Mouse (Mus musculus): Measurements from ENCODE around the gene Gm20388. TPM values are rescaled to one million over a fixed set of nuclear protein-coding genes. Genes with fewer than 3 reads are reported as not detected.

The Gm20388 gene
- polyA plus RNA-seq, 2 experiments: 8.5 TPM; not detected in 1

- Histone ChIP-seq H3K27me3 (ENCODE audit: control insufficient read depth, insufficient read depth, low read length) (no peaks in the 10 kb centered on the region), H3K4me2 (ENCODE audit: low read depth) (peak overlapping the region; percentile 28), H3K9ac (replicated peaks) (peak overlapping the region; percentile 25; the same call in 1 of the 2 replicates), H3K4me3 (ENCODE audit: insufficient read depth in 1 of 2, low read depth in 2 of 2, low read length in 2 of 2) (no peak overlapping the region), H3K9me3 (ENCODE audit: control insufficient read depth, low read length) (no peaks in the 10 kb centered on the region), H3K4me1 (replicated peaks; ENCODE audit: control insufficient read depth in 2 of 2, insufficient read depth in 2 of 2, low read length in 1 of 2) (peaks cover 95 to 98% of the 10 kb centered on the region in 2 experiments), H3K27ac (peak overlapping the region; percentile 27), H3K36me3 (replicated peaks; ENCODE audit: control insufficient read depth, insufficient read depth, low read depth) (peaks cover 31% of the 10 kb centered on the region)
- ATAC-seq (ENCODE audit: insufficient read depth) (no peak), DNase-seq (ENCODE audit: low read depth in 3 of 3, low spot score in 3 of 3) (no peak)
- WGBS (ENCODE audit: insufficient replicate concordance): 40% methylated on average over 16 of the region's 16 CpGs
- TF ChIP-seq CTCF (IDR thresholded peaks at IDR 0.05; ENCODE audit: low read depth) (no peak), EP300 (IDR thresholded peaks at IDR 0.05; ENCODE audit: low read depth) (no peak)
Observed at GRCm38 (mm10) chr8:122299581-122300254, 2389.1 kb downstream of the Gm20388 start.

- whole genome bisulfite sequencing (ENCODE audit: insufficient replicate concordance): 70% methylated on average over 13 of the region's 13 CpGs
- Histone ChIP-seq H3K4me3 (ENCODE audit: insufficient read depth in 1 of 2, low read depth in 2 of 2, low read length in 2 of 2) (no peak overlapping the region), H3K9me3 (ENCODE audit: control insufficient read depth, low read length) (no peaks in the 10 kb centered on the region), H3K4me1 (replicated peaks; ENCODE audit: control insufficient read depth in 2 of 2, insufficient read depth in 2 of 2, low read length in 1 of 2) (peaks cover 93 to 98% of the 10 kb centered on the region in 2 experiments), H3K27ac (peak overlapping the region; percentile 63), H3K36me3 (replicated peaks; ENCODE audit: control insufficient read depth, insufficient read depth, low read depth) (peaks cover 41% of the 10 kb centered on the region), H3K27me3 (ENCODE audit: control insufficient read depth, insufficient read depth, low read length) (no peaks in the 10 kb centered on the region), H3K9ac (replicated peaks) (no peak overlapping the region; the same call in 1 of the 2 replicates), H3K4me2 (ENCODE audit: low read depth) (peak overlapping the region; percentile 11; the same call in 1 of the 2 replicates)
- ATAC-seq (ENCODE audit: insufficient read depth) (no peak), DNase-seq (ENCODE audit: low read depth in 3 of 3, low spot score in 3 of 3) (no peak)
- TF ChIP-seq EP300 (IDR thresholded peaks at IDR 0.05; ENCODE audit: low read depth) (no peak), CTCF (IDR thresholded peaks at IDR 0.05; ENCODE audit: low read depth) (no peak)
Observed at GRCm38 (mm10) chr8:122301081-122301480, 2390.4 kb downstream of the Gm20388 start.

- DNase-seq (ENCODE audit: low read depth in 3 of 3, low spot score in 3 of 3): no peak
- peak; percentile 61 for ATAC-seq (ENCODE audit: insufficient read depth)
- H3K27me3 ChIP-seq (ENCODE audit: control insufficient read depth, insufficient read depth, low read length): no peaks in the 10 kb centered on the region
- H3K4me1 ChIP-seq (replicated peaks; ENCODE audit: control insufficient read depth in 2 of 2, insufficient read depth in 2 of 2, low read length in 1 of 2): peaks cover 93 to 98% of the 10 kb centered on the region in 2 experiments
- no peak overlapping the region for H3K4me3 ChIP-seq (ENCODE audit: insufficient read depth in 1 of 2, low read depth in 2 of 2, low read length in 2 of 2)
- peak overlapping the region; percentile 11 for H3K4me2 ChIP-seq (ENCODE audit: low read depth)
- peak overlapping the region; percentile 31 for H3K9ac ChIP-seq (replicated peaks)
- H3K27ac ChIP-seq: peak overlapping the region; percentile 63
- peaks cover 47% of the 10 kb centered on the region for H3K36me3 ChIP-seq (replicated peaks; ENCODE audit: control insufficient read depth, insufficient read depth, low read depth)
- 17% methylated on average over 5 of the region's 5 CpGs for whole genome bisulfite sequencing (ENCODE audit: insufficient replicate concordance)
- TF ChIP-seq CTCF (IDR thresholded peaks at IDR 0.05; ENCODE audit: low read depth): no peak
- TF ChIP-seq EP300 (IDR thresholded peaks at IDR 0.05; ENCODE audit: low read depth): peak; percentile 74
- H3K9me3 ChIP-seq (ENCODE audit: control insufficient read depth, low read length): no peaks in the 10 kb centered on the region
Observed at GRCm38 (mm10) chr8:122301866-122302265, 2391.2 kb downstream of the Gm20388 start.

GRCm38 (mm10) chr8:122303451-122303850 is 2392.8 kb downstream of the Gm20388 start:
- no peak for DNase-seq (ENCODE audit: low read depth in 3 of 3, low spot score in 3 of 3)
- Histone ChIP-seq H3K27me3 (ENCODE audit: control insufficient read depth, insufficient read depth, low read length) (no peaks in the 10 kb centered on the region), H3K36me3 (replicated peaks; ENCODE audit: control insufficient read depth, insufficient read depth, low read depth) (peaks cover 54% of the 10 kb centered on the region), H3K4me1 (replicated peaks; ENCODE audit: control insufficient read depth in 2 of 2, insufficient read depth in 2 of 2, low read length in 1 of 2) (peaks cover 93 to 98% of the 10 kb centered on the region in 2 experiments), H3K9ac (replicated peaks) (peak overlapping the region; percentile 4), H3K4me2 (ENCODE audit: low read depth) (peak overlapping the region; percentile 21; the same call in 1 of the 2 replicates), H3K27ac (peak overlapping the region; percentile 6), H3K4me3 (ENCODE audit: insufficient read depth in 1 of 2, low read depth in 2 of 2, low read length in 2 of 2) (no peak overlapping the region), H3K9me3 (ENCODE audit: control insufficient read depth, low read length) (no peaks in the 10 kb centered on the region)
- WGBS (ENCODE audit: insufficient replicate concordance): 27% methylated on average over 6 of the region's 6 CpGs
- no peak for TF ChIP-seq CTCF (IDR thresholded peaks at IDR 0.05; ENCODE audit: low read depth)
- TF ChIP-seq EP300 (IDR thresholded peaks at IDR 0.05; ENCODE audit: low read depth): no peak
- ATAC-seq (ENCODE audit: insufficient read depth): no peak

- TF ChIP-seq EP300 (IDR thresholded peaks at IDR 0.05; ENCODE audit: low read depth) (no peak), CTCF (IDR thresholded peaks at IDR 0.05; ENCODE audit: low read depth) (no peak)
- Histone ChIP-seq H3K4me3 (ENCODE audit: insufficient read depth in 1 of 2, low read depth in 2 of 2, low read length in 2 of 2) (no peak overlapping the region), H3K27ac (peak overlapping the region; percentile 95), H3K9me3 (ENCODE audit: control insufficient read depth, low read length) (no peaks in the 10 kb centered on the region), H3K27me3 (ENCODE audit: control insufficient read depth, insufficient read depth, low read length) (no peaks in the 10 kb centered on the region), H3K4me2 (ENCODE audit: low read depth) (peak overlapping the region; percentile 21; the same call in 1 of the 2 replicates), H3K4me1 (replicated peaks; ENCODE audit: control insufficient read depth in 2 of 2, insufficient read depth in 2 of 2, low read length in 1 of 2) (peaks cover 93 to 98% of the 10 kb centered on the region in 2 experiments), H3K9ac (replicated peaks) (peak overlapping the region; percentile 40), H3K36me3 (replicated peaks; ENCODE audit: control insufficient read depth, insufficient read depth, low read depth) (peaks cover 56% of the 10 kb centered on the region)
- ATAC-seq (ENCODE audit: insufficient read depth) (peak; percentile 28), DNase-seq (ENCODE audit: low read depth in 3 of 3, low spot score in 3 of 3) (peak in 1 of 3 experiments; percentile 77)
- 2% methylated on average over 3 of the region's 3 CpGs for WGBS (ENCODE audit: insufficient replicate concordance)
Observed at GRCm38 (mm10) chr8:122304058-122304457, 2393.4 kb downstream of the Gm20388 start.

Measured in liver, embryonic 14.5 days (tissue).